Mouse (Mus musculus) lung, embryonic 16.5 days (tissue): ENCODE results near the gene Stk32c. TPM values are rescaled to one million over a fixed set of nuclear protein-coding genes. Genes with fewer than 3 reads are reported as not detected.

Experiments used
- ATAC-seq: fragments of 200-750 bp; cut with Nextera tagmentation; 2 replicates; pipeline ENCODE4 v1.8.0; 2017; ENCODE audit warnings: low read depth, mild to moderate bottlenecking, moderate library complexity
- H3K27ac ChIP-seq: fragments of 300-500 bp; sonication (generic); 2 replicates; pipeline ENCODE4 v1.5.1; 2014; ENCODE audit warnings: mild to moderate bottlenecking, control low read depth, low read length
- H3K27me3 ChIP-seq: fragments of 300-500 bp; sonication (generic); 2 replicates; pipeline ENCODE4 v1.6.1; 2014; ENCODE audit warnings: low read depth, low read length, mixed read lengths; ENCODE audit not compliant: control insufficient read depth, insufficient read depth
- H3K36me3 ChIP-seq: fragments of 300-500 bp; sonication (generic); 2 replicates; pipeline ENCODE4 v1.6.1; 2014; ENCODE audit warnings: low read length; ENCODE audit not compliant: control insufficient read depth, insufficient read depth
- H3K4me1 ChIP-seq: fragments of 300-500 bp; sonication (generic); replicated peaks from 2 replicates; pipeline ENCODE4 v1.6.1; 2014; ENCODE audit warnings: low read length, mixed read lengths; ENCODE audit not compliant: control insufficient read depth, insufficient read depth
- H3K4me2 ChIP-seq: fragments of 300-500 bp; sonication (generic); 2 replicates; pipeline ENCODE4 v1.6.1; 2014; ENCODE audit warnings: low read depth, low read length, control low read depth
- H3K4me3 ChIP-seq: fragments of 300-500 bp; sonication (generic); 2 replicates; pipeline ENCODE4 v1.5.1; 2014; ENCODE audit warnings: mild to moderate bottlenecking, low read length, control low read depth
- H3K9ac ChIP-seq: fragments of 300-500 bp; sonication (generic); 2 replicates; pipeline ENCODE4 v1.6.1; 2014; ENCODE audit warnings: low read length, control low read depth
- H3K9me3 ChIP-seq: fragments of 300-500 bp; sonication (generic); 2 replicates; pipeline ENCODE4 v1.6.1; 2016; ENCODE audit warnings: low read length; ENCODE audit not compliant: control insufficient read depth
- WGBS: fragments of 180-500 bp; shearing (Covaris S2); extraction: QIAGEN DNeasy Blood & Tissue Kit; methylation state at CpG from one replicate; pipeline ENCODE4 v1.1.7; 2014; 5-methylcytosine and 5-hydroxymethylcytosine counted together
- polyA plus RNA-seq: library from polyadenylated mRNA; unstranded; fragments of >200 nt; fragmentation: Nextera tagmentation; extraction: Ambion mirVana; gene quantifications from 2 replicates; pipeline ENCODE4 v1.2.1, GENCODE M21; 2015

Gene Stk32c
- polyA plus RNA-seq, 1 experiment from 2014 or later = 0.18 TPM

DNA sequence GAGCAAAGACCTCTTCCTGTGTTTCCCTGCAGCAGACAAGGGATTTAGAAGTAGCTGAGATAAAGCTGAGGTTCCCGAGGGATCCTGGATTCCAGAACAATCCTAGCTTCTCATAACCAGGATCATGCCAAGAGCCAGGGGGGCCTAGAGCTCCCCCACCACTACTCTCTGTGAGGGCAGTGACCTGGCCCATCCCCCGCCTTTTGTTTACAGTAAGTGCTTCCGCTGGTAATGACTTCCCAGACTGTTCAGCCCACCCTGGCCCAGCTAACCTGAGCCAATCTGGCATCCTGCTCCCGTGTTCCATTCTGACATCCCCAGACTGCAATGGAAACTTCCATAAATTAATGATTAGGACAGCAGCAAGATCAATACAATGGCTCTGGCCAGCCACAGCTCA lies 65.7 kb downstream of the Stk32c start:
- peaks cover 5% of the 10 kb centered on the region; the same call in 1 of the 2 replicates for H3K4me1 ChIP-seq
- no peaks in the 10 kb centered on the region for H3K9me3 ChIP-seq
- 15% methylated on average over 4 of the region's 4 CpGs for WGBS
- no peaks in the 10 kb centered on the region for H3K27me3 ChIP-seq
- H3K4me2 ChIP-seq = no peak overlapping the region
- no peak overlapping the region for H3K4me3 ChIP-seq
- H3K9ac ChIP-seq = no peak overlapping the region
- no peak for ATAC-seq
- H3K36me3 ChIP-seq = no peaks in the 10 kb centered on the region
- no peak overlapping the region for H3K27ac ChIP-seq

DNA sequence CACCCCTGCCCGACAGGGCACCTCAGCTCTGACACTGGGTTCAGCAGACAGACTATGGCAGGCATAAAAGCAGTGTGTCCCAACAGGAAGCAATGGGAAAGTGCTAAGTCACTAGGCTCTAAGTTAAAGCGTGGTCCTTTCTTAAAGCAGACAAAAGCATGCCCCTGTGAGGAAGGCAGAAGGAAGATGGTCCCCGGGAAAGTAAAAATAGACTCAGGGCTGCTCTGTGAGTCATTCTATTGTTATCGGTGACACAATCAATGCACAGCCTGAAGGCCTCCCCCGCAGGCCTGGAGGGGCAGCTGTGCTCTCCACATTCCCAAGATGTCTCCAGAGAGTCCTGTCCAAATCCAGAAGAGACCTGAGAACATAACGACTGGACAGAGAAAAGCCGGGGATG lies 67.2 kb downstream of the Stk32c start:
- 53% methylated on average over 7 of the region's 7 CpGs for WGBS
- Histone ChIP-seq H3K36me3 (no peaks in the 10 kb centered on the region), H3K4me3 (no peak overlapping the region), H3K9ac (no peak overlapping the region), H3K4me2 (no peak overlapping the region), H3K27ac (no peak overlapping the region), H3K9me3 (no peaks in the 10 kb centered on the region), H3K4me1 (peaks cover 5% of the 10 kb centered on the region; the same call in 1 of the 2 replicates), H3K27me3 (no peaks in the 10 kb centered on the region)
- no peak for ATAC-seq

DNA sequence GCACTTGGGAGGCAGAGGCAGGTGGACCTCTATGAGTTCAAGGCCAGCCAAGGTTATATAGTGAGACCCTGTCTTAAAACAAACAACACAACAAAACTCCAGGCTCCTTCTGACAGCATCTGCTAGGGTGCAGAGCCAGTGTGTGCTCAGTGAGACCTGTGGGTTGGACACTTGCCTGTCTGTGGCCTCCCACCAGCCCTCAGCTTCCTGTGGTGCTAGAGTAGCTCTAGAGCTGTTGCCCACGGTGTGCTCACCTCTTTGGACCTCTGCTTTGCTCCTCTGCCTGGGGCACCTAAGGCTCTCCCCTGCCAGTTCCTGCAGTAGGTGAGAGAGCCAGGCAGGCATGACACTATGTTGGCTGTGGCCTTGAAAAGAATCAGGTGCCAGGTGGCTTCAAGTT lies 69.3 kb downstream of the Stk32c start:
- H3K27ac ChIP-seq = no peak overlapping the region
- H3K9me3 ChIP-seq = no peaks in the 10 kb centered on the region
- no peaks in the 10 kb centered on the region for H3K27me3 ChIP-seq
- WGBS = 48% methylated on average over 1 of the region's 1 CpGs
- H3K4me1 ChIP-seq = peaks cover 5% of the 10 kb centered on the region; the same call in 1 of the 2 replicates
- no peak overlapping the region for H3K9ac ChIP-seq
- no peaks in the 10 kb centered on the region for H3K36me3 ChIP-seq
- H3K4me2 ChIP-seq = no peak overlapping the region
- ATAC-seq = no peak
- H3K4me3 ChIP-seq = no peak overlapping the region

DNA sequence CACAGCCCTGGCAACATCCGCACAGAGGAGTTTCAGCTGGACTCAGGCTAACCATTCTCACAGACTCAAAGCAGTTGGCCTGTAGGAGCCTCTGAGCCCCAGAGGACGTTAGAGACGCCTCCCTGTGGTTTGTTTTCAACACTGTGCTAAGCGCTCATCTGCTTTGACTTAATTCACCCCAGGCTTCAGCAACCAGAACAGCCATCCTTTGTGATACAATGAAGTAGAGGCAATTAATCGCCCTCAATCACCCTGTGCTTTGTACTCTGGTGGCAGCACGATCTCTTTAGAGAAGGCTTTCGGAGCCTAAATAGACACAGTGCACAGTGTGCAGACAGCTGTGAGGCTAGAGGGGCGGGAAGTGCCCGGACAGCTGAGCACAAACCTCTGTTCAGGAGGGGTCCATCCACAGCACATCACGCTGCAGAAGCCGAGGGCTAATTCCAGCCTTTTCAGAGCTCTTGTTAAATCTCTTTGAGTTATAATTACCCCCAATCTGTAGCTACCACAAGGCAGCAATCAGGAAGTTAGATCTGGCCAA lies 73.1 kb downstream of the Stk32c start:
- Histone ChIP-seq H3K36me3 (no peaks in the 10 kb centered on the region), H3K27ac (no peak overlapping the region)
- no peak for ATAC-seq

DNA sequence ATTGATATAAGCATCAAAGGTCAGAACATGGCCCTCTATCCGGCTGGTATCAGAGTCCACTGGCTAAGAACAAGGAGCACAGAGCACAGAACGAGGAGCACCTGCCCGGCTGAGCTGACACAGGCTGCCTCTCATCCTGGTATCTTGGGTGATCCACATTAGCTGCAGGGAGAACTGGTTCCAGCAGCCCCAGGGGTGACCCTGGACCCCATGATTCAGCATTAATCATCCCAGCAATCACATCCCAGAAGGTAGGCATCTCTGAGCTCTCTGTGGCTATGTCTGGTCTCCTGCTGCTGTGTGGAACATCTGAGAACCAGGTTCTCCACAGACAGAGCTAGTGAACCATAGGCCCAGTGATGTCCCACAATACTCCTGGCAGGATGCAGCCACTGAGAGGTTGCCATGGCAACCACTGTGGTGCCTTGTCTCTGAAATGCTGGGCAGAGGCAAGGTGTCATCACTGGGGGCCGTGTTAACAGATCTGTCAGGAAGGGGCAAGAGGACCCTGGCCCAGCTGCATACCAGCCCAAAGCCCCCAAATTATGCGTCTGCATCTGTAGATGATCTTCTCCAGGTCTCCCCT lies 76.1 kb downstream of the Stk32c start:
- H3K27me3 ChIP-seq = no peaks in the 10 kb centered on the region
- H3K4me3 ChIP-seq = no peak overlapping the region
- no peak overlapping the region for H3K9ac ChIP-seq
- 46% methylated on average over 5 of the region's 5 CpGs for WGBS
- no peak for ATAC-seq
- H3K36me3 ChIP-seq = no peaks in the 10 kb centered on the region
- H3K4me1 ChIP-seq = no peaks in the 10 kb centered on the region
- no peaks in the 10 kb centered on the region for H3K9me3 ChIP-seq
- no peak overlapping the region for H3K4me2 ChIP-seq
- no peak overlapping the region for H3K27ac ChIP-seq

More for the DNA sequence above, 73.1 kb downstream of the Stk32c start:
- no peaks in the 10 kb centered on the region for H3K9me3 ChIP-seq
- no peak overlapping the region for H3K4me2 ChIP-seq
- H3K4me1 ChIP-seq = no peaks in the 10 kb centered on the region
- WGBS = 40% methylated on average over 11 of the region's 11 CpGs
- no peak overlapping the region for H3K4me3 ChIP-seq
- H3K27me3 ChIP-seq = no peaks in the 10 kb centered on the region
- no peak overlapping the region for H3K9ac ChIP-seq

DNA sequence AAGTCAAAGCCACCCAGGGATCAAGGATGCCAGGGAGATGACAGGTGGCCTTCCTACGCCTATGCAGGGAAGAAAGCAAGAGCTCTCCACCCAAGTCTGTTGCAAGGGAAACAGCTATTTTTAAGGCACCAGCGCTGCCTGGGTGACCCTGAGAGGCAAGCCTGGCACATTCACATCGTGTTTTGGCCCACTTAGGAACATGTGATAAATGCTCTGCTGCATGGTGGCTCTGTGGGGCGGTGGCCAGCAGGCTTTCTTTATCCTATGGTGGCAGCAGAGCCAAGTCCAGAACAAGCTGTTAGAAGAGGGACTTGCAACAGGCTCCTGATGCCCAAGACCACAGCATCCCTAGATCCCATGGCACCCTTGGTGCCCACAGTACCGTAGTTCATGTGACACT lies 77.9 kb downstream of the Stk32c start:
- H3K27me3 ChIP-seq = no peaks in the 10 kb centered on the region
- no peaks in the 10 kb centered on the region for H3K36me3 ChIP-seq
- H3K27ac ChIP-seq = no peak overlapping the region

DNA sequence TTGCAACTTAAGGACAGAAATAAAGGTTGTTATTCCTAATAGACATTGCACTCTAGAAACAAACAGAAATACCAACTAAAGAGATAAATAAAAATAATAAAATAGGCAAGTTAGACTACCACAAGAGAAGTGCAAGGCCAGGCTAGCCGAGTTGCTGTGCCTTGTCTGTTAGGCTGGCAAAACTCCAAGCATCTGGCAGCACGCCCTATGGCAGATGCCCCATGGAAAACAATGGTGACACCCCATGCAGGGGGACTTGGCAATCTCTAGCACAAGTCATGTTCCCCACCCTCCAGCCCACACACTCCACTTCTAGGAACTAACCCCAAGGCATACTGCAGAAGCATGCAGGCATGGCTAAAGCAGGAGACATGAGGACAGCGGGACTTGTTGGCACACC lies 79.7 kb downstream of the Stk32c start:
- no peaks in the 10 kb centered on the region for H3K9me3 ChIP-seq
- no peak for ATAC-seq
- H3K4me1 ChIP-seq = no peaks in the 10 kb centered on the region
- no peak overlapping the region for H3K4me2 ChIP-seq
- H3K36me3 ChIP-seq = no peaks in the 10 kb centered on the region
- H3K27ac ChIP-seq = no peak overlapping the region
- no peak overlapping the region for H3K4me3 ChIP-seq
- H3K27me3 ChIP-seq = no peaks in the 10 kb centered on the region
- WGBS = 57% methylated on average over 3 of the region's 3 CpGs
- no peak overlapping the region for H3K9ac ChIP-seq

More for the DNA sequence above, 77.9 kb downstream of the Stk32c start:
- H3K9me3 ChIP-seq = no peaks in the 10 kb centered on the region
- no peak overlapping the region for H3K4me2 ChIP-seq
- 70% methylated on average over 5 of the region's 5 CpGs for WGBS
- no peaks in the 10 kb centered on the region for H3K4me1 ChIP-seq
- no peak overlapping the region for H3K4me3 ChIP-seq
- ATAC-seq = no peak
- H3K9ac ChIP-seq = no peak overlapping the region

DNA sequence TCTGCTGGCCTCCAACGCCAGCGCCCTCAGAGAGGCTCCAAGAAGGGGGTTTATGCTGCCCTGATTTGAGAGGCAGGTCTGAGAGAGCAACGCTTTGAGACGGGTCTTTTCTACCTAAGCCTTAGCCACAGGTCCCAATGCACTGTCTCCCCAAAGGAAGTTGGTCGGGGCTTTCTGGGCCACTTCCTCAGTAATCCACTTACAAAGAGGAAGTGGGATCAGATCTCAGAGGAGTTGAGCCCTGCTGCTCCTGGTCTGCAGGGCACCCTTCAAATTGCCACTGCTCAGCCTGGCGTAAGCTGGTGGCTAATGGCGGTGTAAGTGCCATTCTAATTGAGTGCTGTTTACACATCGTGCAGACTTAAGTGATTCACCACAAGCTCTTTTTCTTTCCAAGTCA lies 81.6 kb downstream of the Stk32c start:
- H3K9me3 ChIP-seq = no peaks in the 10 kb centered on the region
- no peak for ATAC-seq
- WGBS = 56% methylated on average over 8 of the region's 8 CpGs
- H3K4me3 ChIP-seq = no peak overlapping the region
- no peaks in the 10 kb centered on the region for H3K36me3 ChIP-seq
- H3K9ac ChIP-seq = no peak overlapping the region
- H3K4me1 ChIP-seq = no peaks in the 10 kb centered on the region
- H3K27ac ChIP-seq = no peak overlapping the region
- no peaks in the 10 kb centered on the region for H3K27me3 ChIP-seq
- no peak overlapping the region for H3K4me2 ChIP-seq

DNA sequence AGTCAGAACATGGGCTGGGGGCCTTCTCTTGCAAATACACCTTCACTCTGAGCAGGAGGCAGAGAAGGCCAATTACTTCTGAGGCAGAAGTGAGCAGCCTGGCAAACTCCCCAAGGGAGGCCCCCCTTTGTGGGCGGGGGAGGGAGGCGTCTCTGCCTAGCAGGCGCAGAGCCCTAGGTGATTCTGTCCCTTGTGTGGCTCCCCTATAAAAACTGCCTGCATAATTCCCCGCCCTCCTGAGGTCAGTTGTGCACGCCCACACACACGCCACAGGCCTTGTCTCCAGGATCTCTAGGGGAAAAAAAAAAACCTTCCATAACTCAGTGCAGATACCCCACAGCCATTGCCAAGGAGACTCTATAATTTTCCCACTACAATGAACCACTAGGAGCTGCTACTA lies 82.7 kb downstream of the Stk32c start:
- no peak overlapping the region for H3K4me2 ChIP-seq
- H3K9ac ChIP-seq = no peak overlapping the region
- no peaks in the 10 kb centered on the region for H3K36me3 ChIP-seq
- H3K27me3 ChIP-seq = no peaks in the 10 kb centered on the region
- H3K4me1 ChIP-seq = no peaks in the 10 kb centered on the region
- no peak overlapping the region for H3K27ac ChIP-seq
- 45% methylated on average over 6 of the region's 6 CpGs for WGBS
- ATAC-seq = no peak
- H3K9me3 ChIP-seq = no peaks in the 10 kb centered on the region
- H3K4me3 ChIP-seq = no peak overlapping the region

DNA sequence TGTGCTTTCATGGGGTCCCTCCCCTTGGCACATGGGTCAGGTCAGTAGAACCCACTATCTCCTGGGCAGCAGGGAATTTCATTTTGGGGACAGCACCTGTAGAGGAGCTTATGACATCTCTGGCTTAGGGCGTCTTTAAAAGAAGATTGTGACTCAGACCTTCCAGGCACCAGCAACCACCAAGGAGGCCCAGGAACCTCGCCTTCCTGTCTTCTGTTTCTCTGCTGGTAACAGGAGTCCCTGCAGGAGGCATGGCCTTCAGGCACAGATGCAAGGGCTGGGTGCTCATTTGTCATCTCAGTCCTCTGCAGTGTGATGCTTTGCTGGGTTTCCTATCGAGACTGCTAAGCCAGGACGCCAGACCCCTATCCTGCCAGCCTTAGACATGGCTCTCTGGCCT lies 84.1 kb downstream of the Stk32c start:
- no peak overlapping the region for H3K9ac ChIP-seq
- H3K27ac ChIP-seq = no peak overlapping the region
- H3K4me3 ChIP-seq = no peak overlapping the region
- 61% methylated on average over 4 of the region's 4 CpGs for WGBS
- ATAC-seq = no peak
- H3K36me3 ChIP-seq = no peaks in the 10 kb centered on the region
- H3K27me3 ChIP-seq = no peaks in the 10 kb centered on the region
- no peaks in the 10 kb centered on the region for H3K9me3 ChIP-seq
- no peak overlapping the region for H3K4me2 ChIP-seq
- H3K4me1 ChIP-seq = no peaks in the 10 kb centered on the region
